Mouse (Mus musculus) erythroblast, embryonic 14.5 days (primary cell): ENCODE data around the gene Srsf3.

Experiments
- GATA1 ChIP-seq: IDR thresholded peaks from 2 replicates; pipeline ENCODE4 v1.6.1; 2012; ENCODE audit warnings: low read length, inconsistent platforms, mixed read lengths
- TAL1 ChIP-seq: IDR thresholded peaks from 3 replicates; pipeline ENCODE4 v1.6.1; 2012; ENCODE audit warnings: low read length, inconsistent platforms, mixed read lengths

DNA sequence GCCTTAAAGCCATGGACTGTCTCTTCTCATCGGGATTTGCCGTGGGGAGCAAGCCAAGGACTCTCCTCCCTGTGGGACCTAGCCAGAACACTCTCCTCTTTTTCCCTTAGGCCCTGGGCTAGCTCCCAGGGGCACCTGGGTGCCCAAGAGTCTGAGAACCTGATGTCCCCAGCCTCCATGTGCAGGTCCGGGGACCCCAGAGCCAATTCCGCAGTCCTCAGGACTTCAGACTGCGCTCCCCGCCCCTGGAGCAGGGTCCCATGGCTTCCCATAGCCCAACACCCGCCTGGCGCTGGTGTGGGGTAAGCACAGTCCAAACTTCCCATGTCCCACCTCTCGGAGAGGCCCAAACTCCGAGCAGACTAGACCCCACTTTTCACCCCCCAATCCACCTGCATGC lies 52.8 kb downstream of the Srsf3 start:
- TF ChIP-seq GATA1 (no peak), TAL1 (no peak)
